Mouse (Mus musculus) cerebral cortex, adult 2 months (tissue): ENCODE data around the gene Ifitm5.

Experiments used
- WGBS: fragments of 180-500 bp; shearing (Covaris S2); methylation state at CpG from one replicate; pipeline ENCODE4 v1.1.7; 2018; 5-methylcytosine and 5-hydroxymethylcytosine counted together

Ifitm5 gene

GRCm38 (mm10) chr7:140962733-140963132 lies 12.6 kb upstream of the Ifitm5 start:
- 94% methylated on average over 2 of the region's 2 CpGs for WGBS

GRCm38 (mm10) chr7:140961416-140961815 lies 11.3 kb upstream of the Ifitm5 start:
- WGBS: 82% methylated on average over 2 of the region's 2 CpGs

- 86% methylated on average over 5 of the region's 5 CpGs for WGBS
These were observed 9.9 kb upstream of the Ifitm5 start for GRCm38 (mm10) chr7:140960026-140960425.

GRCm38 (mm10) chr7:140959181-140959901 lies 9.2 kb upstream of the Ifitm5 start:
- 30% methylated on average over 9 of the region's 9 CpGs for WGBS

- WGBS: 48% methylated on average over 6 of the region's 6 CpGs
These were observed 6.4 kb upstream of the Ifitm5 start for GRCm38 (mm10) chr7:140956556-140956869.

- 38% methylated on average over 11 of the region's 11 CpGs for WGBS
These were observed 5.9 kb upstream of the Ifitm5 start, which contains the start of the genes Gm45717 and Ifitm2 for GRCm38 (mm10) chr7:140955758-140956555. Gm45717 (minus strand) TSS chr7:140955937. Ifitm2 (minus strand) TSS chr7:140955987.

GRCm38 (mm10) chr7:140955342-140955741 lies 5.3 kb upstream of the Ifitm5 start:
- 31% methylated on average over 17 of the region's 17 CpGs for WGBS

- WGBS: 33% methylated on average over 9 of the region's 9 CpGs
These were observed 4.6 kb upstream of the Ifitm5 start for GRCm38 (mm10) chr7:140954733-140955071.

GRCm38 (mm10) chr7:140953800-140954732 lies 4.0 kb upstream of the Ifitm5 start:
- WGBS: 72% methylated on average over 15 of the region's 15 CpGs

GRCm38 (mm10) chr7:140953133-140953532 lies 3.0 kb upstream of the Ifitm5 start:
- WGBS: 84% methylated on average over 11 of the region's 11 CpGs

- 88% methylated on average over 7 of the region's 7 CpGs for WGBS
These were observed 2.4 kb upstream of the Ifitm5 start for GRCm38 (mm10) chr7:140952441-140952840.

- 90% methylated on average over 6 of the region's 6 CpGs for WGBS
These were observed 1.7 kb upstream of the Ifitm5 start for GRCm38 (mm10) chr7:140951765-140952164.

GRCm38 (mm10) chr7:140951051-140951450 lies 960 bp upstream of the Ifitm5 start:
- WGBS: 67% methylated on average over 8 of the region's 8 CpGs

- WGBS: 89% methylated on average over 6 of the region's 6 CpGs
These were observed 836 bp downstream of the Ifitm5 start for GRCm38 (mm10) chr7:140949255-140949654.

GRCm38 (mm10) chr7:140948161-140948560 lies 1.9 kb downstream of the Ifitm5 start:
- WGBS: 91% methylated on average over 8 of the region's 8 CpGs

GRCm38 (mm10) chr7:140946980-140947379 lies 3.1 kb downstream of the Ifitm5 start:
- 80% methylated on average over 7 of the region's 7 CpGs for WGBS

- 94% methylated on average over 10 of the region's 10 CpGs for WGBS
These were observed 3.8 kb downstream of the Ifitm5 start for GRCm38 (mm10) chr7:140946311-140946710.

- WGBS: 98% methylated on average over 5 of the region's 5 CpGs
These were observed 4.8 kb downstream of the Ifitm5 start for GRCm38 (mm10) chr7:140945247-140945646.

GRCm38 (mm10) chr7:140944236-140944635 lies 5.9 kb downstream of the Ifitm5 start:
- 96% methylated on average over 7 of the region's 7 CpGs for WGBS

GRCm38 (mm10) chr7:140943356-140943755 lies 6.7 kb downstream of the Ifitm5 start:
- 86% methylated on average over 4 of the region's 4 CpGs for WGBS

- 90% methylated on average over 10 of the region's 10 CpGs for WGBS
These were observed 7.3 kb downstream of the Ifitm5 start for GRCm38 (mm10) chr7:140942811-140943210.

GRCm38 (mm10) chr7:140942341-140942740 lies 7.8 kb downstream of the Ifitm5 start:
- 69% methylated on average over 9 of the region's 9 CpGs for WGBS
